Mouse (Mus musculus) 416B (cell line): Measurements from ENCODE around the gene Arid4a.

Experiments used
- DNase-seq: peaks from one replicate; pipeline ENCODE4 v3.0.0; 2011; ENCODE audit warnings: low read depth

Gene Arid4a

DNA sequence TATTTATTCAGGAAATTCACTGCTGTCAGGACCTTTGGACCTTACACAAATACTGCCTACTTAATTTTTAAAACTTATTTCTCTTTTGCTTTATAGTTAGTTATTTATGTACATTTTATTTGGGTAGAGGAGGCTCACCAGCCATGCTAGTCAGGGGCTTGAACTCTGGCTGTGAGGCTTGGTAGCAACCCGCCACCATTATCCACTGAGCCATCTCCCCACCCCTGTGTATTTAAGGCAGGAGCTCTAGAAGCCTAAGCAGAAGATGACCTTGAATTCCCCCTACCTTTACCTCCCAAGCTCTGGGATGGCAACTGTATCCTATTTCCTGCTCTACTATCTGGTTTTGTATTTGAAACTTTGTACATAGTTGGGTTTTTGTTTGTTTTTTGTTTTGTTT lies 37.7 kb downstream of the Arid4a start:
- no peak for DNase-seq

DNA sequence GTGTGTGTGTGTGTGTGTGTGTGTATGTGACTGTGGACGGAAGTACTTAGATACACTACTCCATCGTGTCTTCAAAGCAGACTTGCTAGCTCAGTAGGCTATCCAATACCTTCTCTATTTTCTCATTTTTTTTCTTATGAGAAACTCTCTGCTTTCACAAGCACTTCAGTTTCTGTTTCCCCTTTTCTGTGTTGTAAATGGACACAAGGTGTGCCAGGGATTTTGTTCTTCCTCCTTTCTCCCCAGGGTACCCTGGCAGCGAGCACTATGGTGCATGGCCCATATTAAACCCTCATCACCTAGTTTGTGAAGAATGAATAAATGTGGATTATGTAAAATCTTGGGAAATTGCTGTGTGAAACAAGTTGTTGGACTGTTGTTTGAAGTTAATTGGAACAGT lies 39.7 kb downstream of the Arid4a start:
- DNase-seq = peak; percentile 34

DNA sequence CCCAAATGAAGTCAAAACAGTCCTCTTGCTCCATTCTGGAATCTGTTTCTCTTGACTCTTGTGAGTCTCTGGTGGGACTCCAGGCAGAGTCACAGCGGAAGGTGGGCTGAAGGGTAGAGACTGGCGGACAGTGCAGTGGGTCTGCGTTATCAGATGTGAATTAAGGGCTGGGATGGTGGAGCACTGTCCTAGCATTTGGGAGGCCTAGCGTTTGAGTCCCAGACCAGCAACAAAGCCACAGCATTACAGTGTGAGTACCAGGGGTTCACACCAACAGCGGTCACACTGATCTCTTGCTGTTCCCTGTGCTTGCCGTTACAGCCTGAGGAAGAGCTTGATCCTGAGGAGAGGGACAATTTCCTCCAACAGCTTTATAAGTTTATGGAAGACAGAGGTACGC lies 44.0 kb downstream of the Arid4a start:
- no peak for DNase-seq

DNA sequence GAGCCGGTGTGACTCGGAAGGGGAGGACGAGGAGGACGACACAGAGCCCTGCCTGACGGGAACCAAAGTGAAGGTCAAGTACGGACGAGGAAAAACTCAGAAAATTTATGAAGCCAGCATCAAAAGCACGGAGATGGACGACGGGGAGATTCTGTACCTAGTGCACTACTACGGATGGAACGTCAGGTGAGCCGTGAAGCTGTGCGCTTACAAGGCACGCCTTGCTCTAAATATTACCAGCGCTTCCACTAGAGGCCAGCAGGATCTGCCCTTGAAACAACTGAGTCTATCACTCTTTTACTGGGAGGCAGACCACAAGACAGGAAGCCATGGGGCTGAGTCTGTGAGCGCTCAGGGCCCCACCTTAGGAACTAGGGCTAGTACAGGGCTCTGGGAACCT lies 54.1 kb downstream of the Arid4a start:
- peak; percentile 46 for DNase-seq

DNA sequence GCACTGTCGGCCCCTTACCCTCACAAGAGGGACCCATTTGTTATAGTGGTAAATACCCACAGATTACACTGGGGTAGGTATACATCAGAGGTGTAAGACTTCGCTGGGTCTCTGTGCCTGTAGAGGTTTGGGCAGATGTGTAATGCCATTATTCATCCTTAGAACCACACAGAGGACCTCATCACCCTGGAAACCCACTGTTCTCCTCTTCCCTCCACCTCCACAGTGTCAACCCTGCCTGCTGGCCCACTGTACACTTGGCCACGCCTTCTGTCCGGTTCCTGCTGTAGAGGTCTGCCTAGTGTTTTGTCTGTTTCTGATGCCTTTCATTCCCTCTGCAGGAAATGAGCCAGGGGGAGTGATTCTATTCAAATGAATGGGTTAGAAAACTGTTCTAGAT lies 56.3 kb downstream of the Arid4a start:
- DNase-seq = no peak

DNA sequence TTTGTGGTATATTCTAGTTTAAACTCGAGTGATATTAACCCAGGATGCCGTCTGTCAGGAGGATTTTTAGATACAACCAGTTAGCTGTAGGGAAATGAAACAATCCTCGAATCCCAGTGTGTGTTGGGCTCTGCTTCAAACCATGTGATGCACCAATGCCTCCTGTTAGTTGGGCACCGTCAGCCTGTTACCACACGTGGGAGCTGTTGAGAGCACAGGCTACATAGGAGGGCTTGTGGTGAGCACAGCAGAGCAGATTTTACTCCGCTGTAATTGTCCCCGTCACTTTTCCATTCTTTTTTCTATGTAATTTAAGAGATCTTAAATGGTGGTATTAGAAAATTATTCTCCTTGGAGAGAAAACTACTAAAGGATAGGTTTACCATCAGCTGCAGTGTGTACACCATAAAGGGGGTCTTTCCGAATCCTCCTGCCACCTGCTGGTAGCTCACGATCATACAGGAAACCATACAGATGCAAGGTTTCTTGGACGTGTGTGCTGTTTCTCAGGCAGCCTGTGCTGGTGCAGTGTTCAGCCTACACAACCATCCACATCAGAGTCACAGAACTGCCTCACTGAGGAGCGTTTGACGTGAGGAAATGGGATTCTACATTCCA lies 57.4 kb downstream of the Arid4a start:
- DNase-seq = peak; percentile 67

DNA sequence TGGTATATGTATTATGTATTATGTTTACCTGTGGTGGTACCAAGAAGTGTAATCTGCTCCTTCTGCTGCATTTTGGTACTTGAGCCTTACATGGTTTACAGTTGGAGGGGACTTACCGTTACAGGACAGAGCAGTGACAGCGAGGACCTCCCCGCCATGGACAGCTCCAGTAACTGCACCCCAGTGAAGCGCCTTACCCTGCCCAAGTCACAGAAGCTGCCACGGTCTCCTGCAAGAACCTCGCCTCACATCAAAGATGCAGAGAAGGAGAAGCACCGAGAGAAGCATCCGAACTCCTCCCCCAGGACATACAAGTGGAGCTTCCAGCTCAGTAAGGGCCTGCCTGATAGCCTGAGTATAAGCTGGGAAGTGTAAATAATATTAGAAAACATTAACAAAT lies 70.5 kb downstream of the Arid4a start:
- DNase-seq = no peak

DNA sequence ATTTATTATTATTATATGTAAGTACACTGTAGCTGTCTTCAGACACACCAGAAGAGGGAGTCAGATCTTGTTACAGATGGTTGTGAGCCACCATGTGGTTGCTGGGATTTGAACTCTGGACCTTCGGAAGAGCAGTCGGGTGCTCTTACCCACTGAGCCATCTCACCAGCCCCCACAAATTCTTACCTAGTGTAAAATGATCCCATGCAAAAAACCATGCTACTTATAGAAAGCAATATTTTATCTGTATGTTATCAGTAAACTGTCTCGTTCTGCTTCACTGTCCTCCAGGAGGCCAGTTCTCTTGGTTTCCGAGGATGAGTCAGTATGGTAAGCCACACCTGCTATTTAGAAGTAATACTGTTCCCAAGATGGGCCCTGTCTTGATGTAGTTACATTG lies 88.5 kb downstream of the Arid4a start:
- DNase-seq = peak; percentile 25

DNA sequence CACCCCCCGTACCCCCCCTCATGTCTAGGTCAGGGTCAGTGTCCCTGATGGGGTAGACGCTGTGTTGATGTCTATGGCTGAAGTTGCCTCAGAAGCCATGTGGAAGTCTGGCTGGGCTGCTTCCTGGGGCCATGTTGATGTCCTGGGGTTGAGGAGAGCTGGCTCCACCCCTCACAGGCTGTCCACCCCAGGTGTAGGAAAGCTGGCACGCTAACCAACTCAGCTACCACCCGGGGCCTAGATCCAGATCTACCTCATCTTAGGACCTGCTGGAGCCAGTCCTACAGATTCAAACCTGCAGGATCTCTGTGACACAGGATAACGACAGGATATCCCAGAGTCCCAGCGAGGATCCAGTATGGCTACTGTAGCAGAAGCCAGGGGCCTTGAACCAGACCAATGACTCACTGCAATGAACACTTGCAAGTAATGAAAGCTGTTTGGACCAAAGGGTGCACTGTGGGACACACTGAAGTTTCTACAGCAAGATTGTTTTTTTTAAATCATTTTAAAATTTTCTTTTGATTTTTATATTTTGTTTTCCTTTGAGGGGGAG lies 91.5 kb downstream of the Arid4a start:
- no peak for DNase-seq

DNA sequence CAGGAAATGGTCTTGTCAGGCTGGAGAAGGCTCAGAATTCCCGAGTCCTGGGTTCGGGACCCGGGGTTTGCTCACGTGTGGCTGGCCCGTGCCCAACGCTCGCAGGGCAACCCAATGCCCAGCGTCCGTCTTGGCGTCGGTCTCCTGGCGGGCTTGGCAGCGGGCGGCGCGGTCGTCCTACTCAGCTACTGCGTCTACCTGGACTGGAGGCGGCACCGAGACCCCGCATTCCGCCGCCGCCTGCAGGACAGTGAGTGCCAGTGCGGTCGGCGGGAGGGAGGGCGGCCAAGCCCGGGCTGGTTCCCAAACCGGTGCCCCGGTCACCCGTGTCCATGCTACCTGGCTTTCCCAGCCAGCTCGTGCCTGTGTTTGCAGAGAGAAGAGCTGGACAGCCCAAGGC lies 95.5 kb downstream of the Arid4a start, which contains the start of gene Tomm20l:
Gene Tomm20l (plus strand): TSS at position 98 of the 400 bp plus-strand sequence.
- DNase-seq = no peak

DNA sequence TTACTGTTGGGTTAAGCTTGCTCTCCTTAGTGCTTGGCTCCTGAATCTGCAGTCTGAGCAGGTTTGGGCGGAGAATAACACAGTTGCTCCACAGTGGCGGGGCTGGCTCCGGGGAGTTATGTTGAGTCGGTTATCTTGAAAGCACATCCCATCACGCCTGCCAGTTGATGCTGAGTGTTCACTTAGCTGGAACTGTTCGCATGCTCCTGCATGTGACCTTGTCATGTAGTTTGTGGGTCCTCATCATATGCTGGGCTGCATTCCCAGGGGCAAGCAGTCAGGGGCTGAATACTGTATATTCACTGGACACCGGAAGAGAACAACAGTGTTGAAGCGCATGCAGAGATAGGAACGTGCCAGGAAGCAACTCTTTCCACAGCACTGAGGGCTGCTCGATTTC lies 97.3 kb downstream of the Arid4a start:
- no peak for DNase-seq

DNA sequence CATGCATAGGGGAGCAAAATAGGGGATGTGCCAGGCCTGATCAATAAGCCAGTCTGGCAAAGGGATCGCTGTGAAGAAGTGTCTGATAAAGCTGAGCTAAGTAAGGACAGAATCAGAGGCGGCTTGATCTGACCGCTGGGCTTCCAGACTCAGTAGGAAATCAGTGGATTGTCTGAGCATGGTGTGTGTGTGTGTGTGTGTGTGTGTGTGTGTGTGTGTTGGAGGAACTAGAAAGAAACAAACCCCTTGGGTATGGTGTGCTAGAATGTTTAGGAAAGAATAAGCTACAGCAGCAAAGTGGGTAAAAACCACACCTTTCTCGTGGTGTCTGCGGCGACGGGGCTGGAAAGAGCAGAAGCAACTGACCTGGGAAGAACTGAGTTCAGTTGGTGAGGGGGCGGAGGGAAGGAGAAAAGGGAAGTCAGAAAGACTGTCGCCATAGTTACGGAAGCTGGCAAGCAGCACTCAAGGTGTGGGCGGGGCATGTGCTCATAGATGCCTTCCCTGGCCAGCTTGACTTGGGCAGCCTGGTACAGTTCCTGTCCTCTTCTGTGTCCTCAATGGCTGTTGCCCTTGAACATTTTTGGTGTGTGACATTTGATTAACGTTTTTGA lies 98.0 kb downstream of the Arid4a start:
- DNase-seq = peak; percentile 92

DNA sequence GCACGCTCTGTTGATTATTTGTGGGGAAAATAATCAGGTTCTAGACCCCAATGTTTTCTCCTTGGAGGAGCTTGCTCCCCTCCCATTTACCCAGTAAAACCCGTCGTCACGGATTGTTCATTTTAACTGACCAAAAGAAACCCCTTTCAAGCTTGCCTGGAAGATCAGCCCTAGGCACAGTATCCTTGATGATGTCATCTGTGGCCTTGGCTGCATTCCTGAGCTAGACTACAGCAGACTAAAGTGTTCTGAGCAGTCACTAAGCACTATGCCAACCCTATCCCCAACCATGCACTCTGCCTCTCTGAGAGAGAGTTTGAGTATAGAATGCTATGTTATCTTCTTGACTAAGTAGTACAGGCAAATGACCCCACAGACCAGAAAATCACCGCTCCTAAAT lies 100.6 kb downstream of the Arid4a start:
- no peak for DNase-seq

DNA sequence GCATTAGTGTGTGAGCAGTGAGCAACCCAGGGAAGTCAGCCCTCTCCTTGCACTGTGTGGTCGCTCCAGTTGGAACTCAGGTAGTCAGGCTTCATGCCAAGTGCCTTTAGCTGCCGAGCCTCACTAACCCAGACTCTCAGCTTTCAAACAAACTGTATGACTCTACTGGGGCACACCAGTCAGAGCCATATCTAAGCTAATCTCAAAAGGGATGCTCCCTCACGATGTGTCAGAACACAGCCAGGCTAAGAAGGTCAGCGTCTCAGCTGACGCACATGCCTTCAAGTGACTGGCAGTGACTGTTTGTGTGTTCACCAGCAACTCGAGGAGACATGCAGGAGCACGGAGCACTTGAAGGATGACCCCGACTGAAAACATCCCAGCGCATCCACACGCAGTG lies 106.9 kb downstream of the Arid4a start:
- DNase-seq = no peak

DNA sequence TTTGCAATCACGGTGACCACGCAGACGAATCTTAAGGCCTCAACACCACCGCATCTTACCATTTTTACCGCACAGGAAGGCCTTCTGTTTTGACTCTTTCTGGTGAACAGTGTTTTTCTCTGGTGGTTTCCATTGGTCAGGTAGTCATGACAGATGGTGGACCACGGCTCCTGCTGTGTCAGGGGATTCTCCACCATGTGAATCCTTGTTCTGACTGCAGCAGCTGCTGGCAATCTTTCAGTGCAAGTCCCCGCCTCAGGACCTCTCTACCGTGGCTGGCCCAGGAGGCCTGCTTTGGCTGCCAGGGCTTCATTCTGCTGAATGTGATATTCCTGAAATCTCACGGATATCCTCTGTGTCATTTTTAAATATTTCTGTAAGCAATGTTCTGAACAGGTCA lies 107.5 kb downstream of the Arid4a start:
- no peak for DNase-seq

DNA sequence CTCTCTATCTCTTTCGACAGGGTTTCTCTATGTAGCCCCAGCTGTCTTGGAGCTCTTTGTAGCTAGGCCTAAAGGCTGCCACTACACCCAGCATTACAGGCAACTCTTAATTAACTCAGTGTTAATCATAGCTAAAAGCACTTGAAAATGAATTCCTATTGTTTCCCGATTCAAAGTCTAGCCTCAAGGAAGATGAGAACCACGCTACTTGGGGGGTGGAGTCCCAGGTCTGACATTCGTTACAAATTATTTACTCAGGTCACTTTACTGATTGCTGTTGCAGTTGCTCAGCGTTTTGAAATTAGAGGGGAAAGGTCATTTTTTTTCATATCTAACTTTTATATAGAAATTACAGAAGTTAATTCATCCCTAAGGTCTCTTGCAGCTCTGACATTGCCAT lies 119.8 kb downstream of the Arid4a start:
- DNase-seq = peak; percentile 41

DNA sequence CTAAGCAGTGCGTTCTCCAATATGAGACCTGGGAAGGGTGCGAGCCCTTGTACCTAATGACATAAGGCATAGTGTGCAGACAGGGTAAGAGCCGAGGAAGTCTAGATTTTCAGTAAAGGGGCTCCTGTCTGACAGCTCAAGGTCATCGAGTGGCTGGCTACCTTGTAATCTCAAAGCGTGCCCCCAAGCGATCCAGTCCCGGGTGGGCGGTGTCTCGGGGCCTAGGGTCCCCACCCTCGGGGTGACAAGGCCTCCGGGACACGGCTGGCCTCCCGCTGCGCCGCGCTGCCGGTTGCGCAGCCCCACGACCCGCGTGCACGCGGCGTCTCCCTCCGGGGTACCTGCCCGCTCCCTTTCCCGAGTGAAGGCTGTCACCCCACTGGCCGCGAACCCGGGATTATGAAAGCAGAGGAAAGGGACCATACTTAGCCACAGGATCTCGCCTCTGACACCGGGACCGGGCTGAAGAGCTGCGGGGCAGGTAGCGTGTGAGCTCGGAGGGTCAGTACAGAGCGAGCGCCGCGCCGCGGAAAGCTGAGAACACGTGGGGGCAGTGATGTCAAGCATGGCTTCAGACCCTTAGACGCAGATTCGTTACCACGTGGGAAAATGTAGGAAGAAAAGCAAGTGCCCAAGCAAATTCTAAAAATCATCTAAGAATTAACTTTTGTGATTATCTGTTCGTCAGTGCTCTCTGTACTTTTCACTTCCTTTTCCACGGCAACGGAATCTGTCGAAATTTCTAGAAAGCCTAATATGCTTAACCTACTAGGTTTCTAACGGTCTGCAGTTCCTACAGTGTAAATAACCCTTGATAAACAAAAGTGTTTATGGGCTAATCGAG lies 120.6 kb downstream of the Arid4a start, which contains the start of the genes Timm9 and 2700049A03Rik:
Gene Timm9 (minus strand): TSS at position 555 of the 844 bp plus-strand sequence.
Gene 2700049A03Rik (plus strand): TSS at position 719 of the 844 bp plus-strand sequence.
- peak; percentile 59 for DNase-seq

DNA sequence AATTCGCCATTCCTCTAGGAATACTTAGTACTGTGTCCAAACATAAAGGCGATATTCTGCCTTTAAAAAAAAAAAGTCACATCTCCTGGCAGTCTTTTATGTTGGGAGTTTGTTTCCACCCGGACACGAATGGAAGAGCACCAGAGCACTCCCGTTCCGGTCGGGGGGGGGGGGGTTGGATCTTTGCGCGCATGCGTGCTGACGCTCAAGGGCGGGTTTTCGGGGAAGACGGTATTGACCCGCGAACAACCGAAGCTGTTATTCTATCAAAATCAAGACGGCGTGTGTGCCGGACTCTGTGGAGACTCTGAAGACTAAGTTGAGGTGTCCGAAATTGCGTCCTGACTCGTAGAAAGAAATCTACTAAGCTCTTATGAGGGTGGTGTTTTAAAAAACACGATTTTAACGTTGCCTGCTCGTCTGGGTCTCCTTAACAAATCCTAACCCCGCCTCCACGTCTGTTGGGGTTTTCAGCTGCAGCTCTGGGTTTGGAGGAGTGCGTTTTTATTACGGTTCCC lies 121.2 kb downstream of the Arid4a start:
- peak; percentile 97 for DNase-seq

DNA sequence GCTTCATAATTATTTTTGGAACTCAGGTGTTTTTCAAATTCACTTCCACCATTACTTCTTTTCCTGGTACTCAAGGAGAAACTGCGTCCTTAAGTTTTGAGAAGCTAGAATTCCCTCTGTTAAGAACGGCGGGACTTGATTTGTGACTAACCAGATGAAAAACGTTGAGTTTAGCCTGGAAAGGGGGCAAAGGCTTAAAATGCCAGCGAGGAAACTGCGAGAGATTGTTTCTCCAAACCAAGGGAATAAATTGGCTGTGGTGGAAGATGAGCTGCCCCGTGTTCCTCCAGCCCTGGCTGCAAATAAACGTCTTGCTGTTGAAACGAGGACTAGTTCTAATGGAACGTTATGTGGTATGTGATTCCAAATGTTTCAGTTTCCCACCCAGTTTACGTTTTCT lies 121.9 kb downstream of the Arid4a start:
- DNase-seq = peak; percentile 39

DNA sequence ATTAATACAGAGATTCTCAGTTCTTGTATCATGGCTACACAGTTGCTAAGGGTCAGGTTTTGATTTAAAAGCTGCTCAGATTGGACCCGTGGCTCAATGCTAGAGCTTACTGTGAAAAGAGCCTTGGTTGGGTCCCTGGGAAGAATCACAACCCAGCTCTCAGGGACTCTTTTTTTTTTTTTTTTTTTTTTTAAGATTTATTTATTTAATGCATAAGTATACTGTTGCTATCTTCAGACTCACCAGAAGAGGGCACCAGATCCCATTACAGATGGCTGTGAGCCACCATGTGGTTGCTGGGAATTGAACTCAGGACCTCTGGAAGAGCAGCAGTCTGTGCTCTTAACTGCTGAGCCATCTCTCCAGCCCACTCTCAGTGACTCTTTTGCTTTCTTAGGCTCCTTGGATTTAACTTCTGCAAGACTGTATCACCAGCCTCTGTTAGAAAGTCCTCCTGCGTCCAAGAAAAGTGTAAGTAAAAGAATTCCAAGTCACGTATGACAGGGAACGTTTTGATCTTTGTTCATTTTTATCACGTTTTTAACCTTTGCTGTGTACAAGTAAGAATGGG lies 123.6 kb downstream of the Arid4a start:
- peak; percentile 30 for DNase-seq

DNA sequence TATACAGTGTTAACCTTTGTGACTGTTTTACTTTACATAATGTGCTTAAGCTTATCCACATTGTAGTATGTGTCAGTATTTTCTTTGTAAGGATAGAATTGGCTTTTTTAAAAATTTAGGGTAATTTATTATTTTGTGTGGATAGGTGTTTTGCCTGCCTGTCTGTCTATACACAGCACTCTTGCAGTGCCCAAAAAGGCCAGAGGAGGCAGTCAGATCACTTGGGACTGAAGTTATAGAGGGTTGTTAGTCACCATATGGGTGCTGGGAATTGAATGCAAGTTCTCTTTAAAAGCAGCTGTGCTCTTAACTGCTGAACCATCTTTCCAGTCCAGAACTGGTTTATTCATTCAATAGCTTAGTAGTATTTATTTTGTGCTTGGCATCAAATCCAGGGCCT lies 125.4 kb downstream of the Arid4a start:
- no peak for DNase-seq

DNA sequence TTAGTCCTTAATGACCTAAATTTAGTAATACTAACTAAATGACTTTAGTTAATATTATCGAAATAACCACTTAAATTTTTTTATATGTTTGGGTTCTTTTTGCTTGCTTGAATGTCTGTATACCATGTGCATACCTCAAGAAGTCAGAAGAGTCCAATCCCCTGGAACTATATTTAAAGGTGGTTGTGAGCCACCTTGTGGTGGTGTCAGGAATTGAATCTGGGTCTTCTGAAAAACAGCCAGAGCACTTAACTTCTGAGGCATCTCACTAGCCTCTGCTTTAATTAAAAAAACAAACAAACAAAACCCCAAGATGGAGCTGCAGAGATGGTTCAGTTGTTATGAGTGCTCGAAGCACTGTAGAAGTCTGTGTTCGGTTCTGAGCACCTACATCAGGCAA lies 131.9 kb downstream of the Arid4a start:
- peak; percentile 66 for DNase-seq
